Mouse (Mus musculus) liver, embryonic 13.5 days (tissue): Measurements from ENCODE around the gene Csad. TPM values are rescaled to one million over a fixed set of nuclear protein-coding genes. Genes with fewer than 3 reads are reported as not detected.
"Not testable (repeated sequence)": the region's sequence is repeated elsewhere in the genome, so short reads cannot be mapped to it uniquely, and the experiment has no call there.

Experiments used
- ATAC-seq: fragments of 200-750 bp; cut with Nextera tagmentation; 2 replicates; pipeline ENCODE4 v1.8.0; 2017; ENCODE audit warnings: low read depth, mild to moderate bottlenecking, moderate number of reproducible peaks, moderate library complexity
- DNase-seq: peaks from one replicate; pipeline ENCODE4 v3.0.0; 2022
- H3K27ac ChIP-seq: fragments of 300-500 bp; sonication (generic); 2 replicates; pipeline ENCODE4 v1.5.1; 2015; ENCODE audit warnings: moderate library complexity, mild to moderate bottlenecking, inconsistent platforms
- H3K27me3 ChIP-seq: fragments of 300-500 bp; sonication (generic); 2 replicates; pipeline ENCODE4 v1.6.1; 2015; ENCODE audit warnings: mild to moderate bottlenecking, inconsistent platforms
- H3K36me3 ChIP-seq: fragments of 300-500 bp; sonication (generic); 2 replicates; pipeline ENCODE4 v1.6.1; 2015; ENCODE audit warnings: mild to moderate bottlenecking, inconsistent platforms
- H3K4me1 ChIP-seq: fragments of 300-500 bp; sonication (generic); replicated peaks from 2 replicates; pipeline ENCODE4 v1.6.1; 2015; ENCODE audit warnings: inconsistent platforms
- H3K4me2 ChIP-seq: fragments of 300-500 bp; sonication (generic); 2 replicates; pipeline ENCODE4 v1.6.1; 2015; ENCODE audit warnings: inconsistent platforms, mild to moderate bottlenecking, moderate library complexity
- H3K4me3 ChIP-seq: fragments of 300-500 bp; sonication (generic); replicated peaks from 2 replicates; pipeline ENCODE4 v1.5.1; 2015; ENCODE audit warnings: mild to moderate bottlenecking, inconsistent platforms
- H3K9ac ChIP-seq: fragments of 300-500 bp; sonication (generic); 2 replicates; pipeline ENCODE4 v1.6.1; 2015; ENCODE audit warnings: mild to moderate bottlenecking, inconsistent platforms
- H3K9me3 ChIP-seq: fragments of 300-500 bp; sonication (generic); replicated peaks from 2 replicates; pipeline ENCODE4 v1.6.1; 2016; ENCODE audit warnings: inconsistent platforms
- WGBS: fragments of 180-500 bp; shearing (Covaris S2); methylation state at CpG from one replicate; pipeline ENCODE4 v1.1.7; 2015; ENCODE audit not compliant: insufficient replicate concordance; 5-methylcytosine and 5-hydroxymethylcytosine counted together
- polyA plus RNA-seq: library from polyadenylated mRNA; unstranded; fragments of >200 nt; fragmentation: Nextera tagmentation; extraction: Ambion mirVana; gene quantifications from 2 replicates; pipeline ENCODE4 v1.2.1, GENCODE M21; 2015

The Csad gene
- polyA plus RNA-seq, 1 experiment from 2014 or later = 22.0 TPM

GRCm38 (mm10) chr15:102156836-102157235, 47.7 kb downstream of the Csad start:
- no peaks in the 10 kb centered on the region for H3K27me3 ChIP-seq
- H3K9me3 ChIP-seq = no peaks in the 10 kb centered on the region
- peaks cover 45% of the 10 kb centered on the region for H3K36me3 ChIP-seq
- H3K4me2 ChIP-seq = no peak overlapping the region
- H3K4me3 ChIP-seq = no peak overlapping the region
- H3K4me1 ChIP-seq = peaks cover 3% of the 10 kb centered on the region
- ATAC-seq (no peak), DNase-seq (no peak)
- 75% methylated on average over 20 of the region's 20 CpGs for WGBS
- H3K9ac ChIP-seq = no peak overlapping the region
- H3K27ac ChIP-seq = no peak overlapping the region; the same call in 1 of the 2 replicates

DNA sequence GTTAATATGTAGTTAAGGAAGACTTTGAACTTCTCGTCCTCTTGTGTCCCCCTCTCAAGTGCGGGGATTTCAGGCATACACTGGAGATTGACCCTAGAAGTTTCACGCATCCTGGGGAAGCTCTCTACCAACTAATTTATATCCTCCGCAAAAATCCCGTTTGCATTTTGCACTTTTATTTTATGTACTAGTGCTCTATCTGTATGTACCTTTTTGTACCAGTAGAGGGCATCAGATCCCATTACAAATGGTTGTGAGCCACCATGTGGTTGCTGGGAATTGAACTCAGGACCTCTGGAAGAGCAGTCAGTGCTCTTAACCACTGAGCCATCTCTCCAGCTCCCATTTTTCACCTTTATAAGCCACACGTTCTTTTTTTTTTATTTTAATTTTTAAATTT, 49.5 kb downstream of the Csad start:
- H3K36me3 ChIP-seq = peaks cover 33% of the 10 kb centered on the region
- WGBS = 84% methylated on average over 6 of the region's 6 CpGs
- H3K27ac ChIP-seq, H3K4me3 ChIP-seq, H3K4me2 ChIP-seq, DNase-seq, ATAC-seq, H3K9ac ChIP-seq, H3K27me3 ChIP-seq, H3K9me3 ChIP-seq: not testable (repeated sequence)
- H3K4me1 ChIP-seq = peaks cover 20% of the 10 kb centered on the region

DNA sequence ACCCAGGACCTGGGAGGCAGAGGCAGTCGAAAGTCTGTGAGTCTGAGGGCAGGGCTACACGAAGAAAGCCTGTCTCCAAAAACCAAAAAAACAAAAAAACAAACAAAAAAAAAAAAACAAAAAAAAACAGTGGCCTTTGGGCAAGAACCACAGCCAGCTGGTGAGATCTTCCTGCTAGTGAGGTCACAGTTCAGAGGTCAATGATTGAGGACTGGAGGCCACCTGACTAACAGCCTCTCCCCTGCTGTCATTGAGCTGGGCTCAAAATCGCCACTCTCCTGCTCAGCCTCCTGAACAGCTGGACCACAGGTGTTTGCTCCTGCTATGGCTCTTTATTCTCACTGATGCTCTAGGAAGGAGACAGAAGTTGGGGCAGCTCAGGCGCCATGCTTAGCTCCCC, 51.9 kb downstream of the Csad start:
- no peak overlapping the region for H3K9ac ChIP-seq
- ATAC-seq = no peak
- H3K27ac ChIP-seq = no peak overlapping the region; the same call in 1 of the 2 replicates
- no peak for DNase-seq
- no peak overlapping the region for H3K4me2 ChIP-seq
- H3K4me1 ChIP-seq = peaks cover 41% of the 10 kb centered on the region
- no peak overlapping the region for H3K4me3 ChIP-seq
- WGBS = 57% methylated on average over 4 of the region's 4 CpGs
- H3K27me3 ChIP-seq = no peaks in the 10 kb centered on the region
- H3K9me3 ChIP-seq = no peaks in the 10 kb centered on the region
- H3K36me3 ChIP-seq = peaks cover 28% of the 10 kb centered on the region

DNA sequence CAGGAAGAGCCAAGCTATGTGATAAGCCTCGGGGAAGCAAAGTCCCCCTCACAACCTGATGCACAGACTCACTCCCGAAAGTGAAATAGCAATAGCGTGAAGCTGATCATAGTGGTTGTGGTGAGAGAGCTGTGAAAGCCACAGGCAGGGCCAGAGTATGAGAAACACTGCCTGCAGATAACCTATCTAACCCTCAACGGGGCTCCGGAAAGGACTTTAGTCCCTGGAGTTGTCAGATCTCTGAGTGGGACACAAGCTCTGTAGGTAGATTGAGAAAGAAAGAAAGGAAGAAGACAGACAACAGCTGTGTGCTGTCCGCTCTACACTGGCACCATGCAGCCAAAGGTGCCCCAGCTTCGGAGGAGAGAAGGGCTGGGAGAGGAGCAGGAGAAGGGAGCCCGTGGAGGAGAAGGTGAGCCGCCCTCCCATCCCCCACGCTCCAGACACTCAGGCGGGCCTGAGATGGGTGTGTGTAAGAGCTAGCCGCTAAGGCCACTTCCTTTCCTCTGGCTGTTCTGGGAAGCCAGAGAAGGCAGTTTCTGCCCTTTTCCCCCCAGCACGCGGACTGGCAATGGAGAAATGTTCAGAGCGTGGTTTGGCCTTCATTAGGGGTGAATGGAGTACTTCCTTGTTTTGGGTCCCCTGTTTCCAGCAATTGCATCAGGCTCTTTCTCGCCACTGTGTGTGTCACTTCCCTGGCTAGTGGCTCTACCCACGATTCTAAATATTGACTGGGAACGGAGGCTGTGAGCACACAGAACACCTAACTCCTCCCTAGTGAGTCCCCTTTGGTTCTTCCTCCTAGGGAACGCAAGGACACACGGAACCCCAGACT, 54.0 kb downstream of the Csad start, which contains the start of gene Soat2:
Soat2 (plus strand) TSS at position 226 of the 835 bp plus-strand sequence.
- H3K9me3 ChIP-seq = no peaks in the 10 kb centered on the region
- peaks cover 57% of the 10 kb centered on the region for H3K4me1 ChIP-seq
- peak within 1 kb of the TSS; percentile 71 for H3K4me2 ChIP-seq
- peak within 1 kb of the TSS; percentile 61 for H3K4me3 ChIP-seq
- peak within 1 kb of the TSS; percentile 71 for H3K9ac ChIP-seq
- H3K27me3 ChIP-seq = peaks cover 8% of the 10 kb centered on the region
- 5% methylated on average over 20 of the region's 20 CpGs for WGBS
- DNase-seq (peak; percentile 53), ATAC-seq (peak; percentile 81)
- H3K36me3 ChIP-seq = peaks cover 22% of the 10 kb centered on the region
- peak within 1 kb of the TSS; percentile 87 for H3K27ac ChIP-seq

DNA sequence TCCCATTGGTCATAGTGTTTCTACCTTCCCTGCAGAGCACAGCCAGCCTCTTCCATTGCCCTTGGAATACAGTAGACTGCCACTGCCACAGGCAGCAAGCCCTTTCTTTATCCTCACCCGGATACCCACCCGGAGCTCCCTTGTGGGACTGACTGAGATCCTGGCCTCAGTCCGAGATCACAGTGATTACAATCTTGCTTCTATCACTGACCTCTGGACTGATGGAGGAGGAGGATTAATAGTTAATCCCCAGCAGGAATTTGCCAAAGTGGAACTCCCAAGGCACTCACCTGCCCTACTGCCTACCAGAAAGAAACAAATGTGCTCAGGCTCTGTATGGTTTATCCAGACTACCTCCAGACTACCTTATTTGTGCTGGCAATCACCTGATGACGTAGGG, 55.0 kb downstream of the Csad start:
- Histone ChIP-seq H3K36me3 (peaks cover 14% of the 10 kb centered on the region; the same call in 1 of the 2 replicates), H3K4me2 (peak overlapping the region; percentile 71), H3K9me3 (no peaks in the 10 kb centered on the region), H3K4me1 (peaks cover 66% of the 10 kb centered on the region), H3K4me3 (no peak overlapping the region), H3K27ac (peak overlapping the region; percentile 87), H3K9ac (peak overlapping the region; percentile 71; the same call in 1 of the 2 replicates), H3K27me3 (peaks cover 17% of the 10 kb centered on the region)
- ATAC-seq (no peak; the same call in 1 of the 2 replicates), DNase-seq (no peak)
- 64% methylated on average over 4 of the region's 4 CpGs for WGBS

- Histone ChIP-seq H3K9me3 (no peaks in the 10 kb centered on the region), H3K9ac (peak overlapping the region; percentile 33; the same call in 1 of the 2 replicates), H3K36me3 (no peaks in the 10 kb centered on the region), H3K4me2 (no peak overlapping the region), H3K4me3 (no peak overlapping the region), H3K4me1 (peaks cover 68% of the 10 kb centered on the region), H3K27ac (no peak overlapping the region), H3K27me3 (peaks cover 34% of the 10 kb centered on the region)
- no peak for ATAC-seq
- DNase-seq = no peak
- 46% methylated on average over 16 of the region's 16 CpGs for WGBS
Measured at GRCm38 (mm10) chr15:102147674-102148402, 56.7 kb downstream of the Csad start.

DNA sequence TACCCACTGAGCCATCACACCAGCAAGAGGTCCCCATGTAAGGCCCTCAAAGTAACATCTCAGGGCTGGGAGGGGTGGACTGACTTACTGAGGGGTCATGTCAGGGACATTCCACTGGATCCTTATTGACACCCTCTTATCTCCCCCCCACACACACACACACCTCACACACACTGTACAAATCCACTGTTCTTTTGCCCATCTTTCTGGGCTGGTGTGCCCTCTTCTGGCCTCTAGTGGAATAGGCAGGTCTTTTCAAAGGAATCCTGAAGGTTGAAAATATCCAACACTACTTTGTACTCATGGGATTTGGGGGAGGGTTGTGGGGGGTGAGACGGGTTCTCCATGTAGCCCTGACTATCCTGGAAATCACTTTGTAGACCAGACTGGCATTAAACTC, 57.6 kb downstream of the Csad start:
- WGBS = 0% methylated on average over 1 of the region's 1 CpGs

DNA sequence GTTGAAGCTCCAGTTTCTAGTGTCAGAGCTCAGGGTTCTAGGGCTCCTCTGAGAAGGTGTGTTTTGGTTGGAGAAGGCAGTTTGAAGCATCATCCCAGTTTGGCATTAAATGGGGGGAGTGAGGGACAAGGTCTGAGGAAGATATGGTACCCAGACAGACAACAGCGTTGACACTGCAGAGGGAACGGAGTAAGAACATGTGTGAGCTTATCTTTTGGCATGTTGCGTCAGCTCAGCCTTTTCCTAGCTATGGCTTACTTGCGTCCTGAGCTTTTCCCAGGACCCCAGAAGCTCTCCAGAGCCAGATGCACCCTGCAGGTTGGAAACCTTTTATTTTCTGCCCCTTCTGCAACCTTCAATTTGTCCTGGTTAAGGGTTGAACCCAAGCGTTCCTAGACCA, 58.4 kb downstream of the Csad start:
- Histone ChIP-seq H3K9me3 (no peaks in the 10 kb centered on the region), H3K36me3 (no peaks in the 10 kb centered on the region), H3K27ac (no peak overlapping the region), H3K4me2 (no peak overlapping the region), H3K9ac (no peak overlapping the region), H3K27me3 (peaks cover 49% of the 10 kb centered on the region), H3K4me1 (peaks cover 59% of the 10 kb centered on the region), H3K4me3 (no peak overlapping the region)
- WGBS = 50% methylated on average over 5 of the region's 5 CpGs
- no peak for ATAC-seq
- DNase-seq = no peak

More for the DNA sequence above, 57.6 kb downstream of the Csad start:
- ATAC-seq (no peak), DNase-seq (peak; percentile 42)
- Histone ChIP-seq H3K4me3 (no peak overlapping the region), H3K27ac (no peak overlapping the region), H3K9ac (no peak overlapping the region), H3K4me2 (no peak overlapping the region), H3K9me3 (no peaks in the 10 kb centered on the region), H3K36me3 (no peaks in the 10 kb centered on the region), H3K4me1 (peaks cover 66% of the 10 kb centered on the region), H3K27me3 (peaks cover 43% of the 10 kb centered on the region)

DNA sequence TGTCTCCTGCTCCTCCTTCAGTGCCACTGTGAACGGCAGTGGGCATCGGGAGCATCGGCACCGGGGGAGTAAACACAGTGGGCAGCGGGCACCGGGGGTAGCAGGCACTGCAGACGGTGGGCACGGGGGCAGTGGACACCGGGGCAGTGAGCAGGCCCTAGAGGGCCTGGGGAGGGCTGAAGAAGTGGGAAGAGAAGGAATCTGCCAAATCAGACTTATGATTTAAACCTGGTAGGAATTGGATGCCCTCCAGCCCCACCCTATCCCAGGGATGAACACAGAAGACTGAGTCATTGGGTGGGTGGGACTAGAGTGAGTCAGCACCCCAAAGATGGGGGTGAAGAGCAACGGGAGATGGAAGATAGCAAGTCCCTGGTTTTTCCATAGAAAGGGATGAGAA, 59.2 kb downstream of the Csad start:
- DNase-seq (no peak), ATAC-seq (no peak)
- WGBS = 73% methylated on average over 10 of the region's 10 CpGs
- Histone ChIP-seq H3K36me3 (no peaks in the 10 kb centered on the region), H3K27me3 (peaks cover 51% of the 10 kb centered on the region), H3K9ac (no peak overlapping the region), H3K27ac (no peak overlapping the region), H3K4me3 (no peak overlapping the region), H3K4me1 (peaks cover 52% of the 10 kb centered on the region), H3K9me3 (no peaks in the 10 kb centered on the region), H3K4me2 (no peak overlapping the region)

GRCm38 (mm10) chr15:102144726-102145125, 59.8 kb downstream of the Csad start:
- peaks cover 51% of the 10 kb centered on the region for H3K27me3 ChIP-seq
- 0 out of 2 replicates have a peak overlapping the region, but pooled peaks have one; percentile 15 for H3K9ac ChIP-seq
- H3K27ac ChIP-seq = no peak overlapping the region
- no peaks in the 10 kb centered on the region for H3K36me3 ChIP-seq
- H3K9me3 ChIP-seq = no peaks in the 10 kb centered on the region
- H3K4me1 ChIP-seq = peaks cover 46% of the 10 kb centered on the region
- DNase-seq (no peak), ATAC-seq (no peak)
- 16% methylated on average over 19 of the region's 19 CpGs for WGBS
- H3K4me2 ChIP-seq = peak overlapping the region; percentile 47
- H3K4me3 ChIP-seq = peak overlapping the region; percentile 29

- 17% methylated on average over 22 of the region's 22 CpGs for WGBS
- DNase-seq (no peak), ATAC-seq (0 out of 2 replicates have a peak, but pooled peaks have one; percentile 18)
- peak within 1 kb of the TSS; percentile 47 for H3K4me2 ChIP-seq
- peaks cover 41% of the 10 kb centered on the region for H3K4me1 ChIP-seq
- no peak within 1 kb of the TSS for H3K27ac ChIP-seq
- H3K9ac ChIP-seq = 0 out of 2 replicates have a peak within 1 kb of the TSS, but pooled peaks have one; percentile 15
- H3K27me3 ChIP-seq = peaks cover 55% of the 10 kb centered on the region
- no peaks in the 10 kb centered on the region for H3K9me3 ChIP-seq
- no peaks in the 10 kb centered on the region for H3K36me3 ChIP-seq
- H3K4me3 ChIP-seq = peak within 1 kb of the TSS; percentile 29
Measured at GRCm38 (mm10) chr15:102144274-102144711, 60.2 kb downstream of the Csad start, which contains the start of gene Igfbp6. Igfbp6 (plus strand) TSS chr15:102144362.
